Mouse (Mus musculus): ENCODE data around the gene Sumo1.
A peak's percentile ranks its signal among the peaks of the same experiment; 100 is the strongest.
"Not testable (repeated sequence)": the region's sequence is repeated elsewhere in the genome, so short reads cannot be mapped to it uniquely, and the experiment has no call there.

Sumo1 gene

DNA sequence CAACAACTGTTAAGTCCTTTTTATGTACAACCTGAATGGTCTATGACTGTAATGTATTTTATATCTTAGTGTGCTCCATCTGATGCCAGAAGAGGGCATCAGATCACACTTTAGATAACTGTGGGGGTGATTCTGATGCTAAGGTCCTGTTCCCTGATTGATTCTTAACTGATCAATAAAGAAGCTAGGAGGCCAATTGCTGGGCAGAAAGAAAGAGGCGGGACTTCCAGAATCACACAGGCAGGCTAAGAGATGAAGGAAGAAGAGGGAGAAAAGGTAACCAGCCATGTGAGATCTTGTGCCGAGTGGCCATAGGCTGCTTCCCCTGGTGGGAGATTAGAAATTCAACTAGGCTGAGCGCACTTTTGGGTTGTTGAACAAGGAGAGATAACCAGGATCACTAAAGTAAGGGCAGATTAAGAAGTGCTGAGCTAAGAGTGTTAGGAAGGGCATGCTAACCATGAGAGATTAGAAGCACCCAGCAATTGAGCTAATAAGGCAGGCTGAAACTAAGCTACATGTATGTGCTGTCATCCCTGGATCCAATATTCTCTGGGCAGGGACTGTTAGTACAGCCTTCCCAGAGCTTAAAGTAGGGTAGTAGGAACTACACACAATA is 19.3 kb downstream of the Sumo1 start:
- TF ChIP-seq POU5F1 (IDR thresholded peaks at IDR 0.05; ENCODE audit: borderline replicate concordance, low read length): no peak
- TF ChIP-seq NANOG (IDR thresholded peaks at IDR 0.05; ENCODE audit: borderline replicate concordance, low read length): no peak
- TF ChIP-seq CTCF (conservative IDR thresholded peaks at IDR 0.05; ENCODE audit: low read length): no peak
- H3K27me3 ChIP-seq (ENCODE audit: insufficient read depth, low read length): no peaks in the 10 kb centered on the region
- H3K9me3 ChIP-seq (ENCODE audit: low read length): no peaks in the 10 kb centered on the region
- no peak overlapping the region for H3K4me3 ChIP-seq (replicated peaks; ENCODE audit: low read length)
- H3K4me1 ChIP-seq (replicated peaks; ENCODE audit: low read depth, low read length): peaks cover 15% of the 10 kb centered on the region; the same call in 1 of the 2 replicates
- peaks cover 91% of the 10 kb centered on the region for H3K36me3 ChIP-seq (ENCODE audit: insufficient read depth, low read length)

DNA sequence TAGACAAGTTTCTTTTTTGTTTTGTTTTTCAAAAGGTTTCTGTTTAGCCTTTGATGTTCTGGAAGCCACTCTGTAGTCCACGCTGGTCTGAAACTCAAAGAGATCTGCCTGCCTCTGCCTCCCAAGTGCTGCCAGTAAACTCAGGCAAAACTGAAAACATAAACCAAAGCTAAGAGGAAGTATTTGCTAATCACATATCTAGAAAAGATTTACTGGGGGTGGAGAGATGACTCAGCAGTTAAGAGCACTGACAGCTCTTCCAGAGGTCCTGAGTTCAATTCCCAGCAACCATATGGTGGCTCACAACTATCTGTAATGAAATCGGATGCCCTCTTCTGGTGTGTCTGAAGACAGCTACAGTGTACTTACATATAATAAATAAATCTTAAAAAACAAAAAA is 24.1 kb downstream of the Sumo1 start:
- not testable (repeated sequence) for H3K27me3 ChIP-seq (ENCODE audit: insufficient read depth, low read length); H3K4me1 ChIP-seq (replicated peaks; ENCODE audit: low read depth, low read length); H3K4me3 ChIP-seq (replicated peaks; ENCODE audit: low read length); H3K9me3 ChIP-seq (ENCODE audit: low read length)
- H3K36me3 ChIP-seq (ENCODE audit: insufficient read depth, low read length): peaks cover 87% of the 10 kb centered on the region

DNA sequence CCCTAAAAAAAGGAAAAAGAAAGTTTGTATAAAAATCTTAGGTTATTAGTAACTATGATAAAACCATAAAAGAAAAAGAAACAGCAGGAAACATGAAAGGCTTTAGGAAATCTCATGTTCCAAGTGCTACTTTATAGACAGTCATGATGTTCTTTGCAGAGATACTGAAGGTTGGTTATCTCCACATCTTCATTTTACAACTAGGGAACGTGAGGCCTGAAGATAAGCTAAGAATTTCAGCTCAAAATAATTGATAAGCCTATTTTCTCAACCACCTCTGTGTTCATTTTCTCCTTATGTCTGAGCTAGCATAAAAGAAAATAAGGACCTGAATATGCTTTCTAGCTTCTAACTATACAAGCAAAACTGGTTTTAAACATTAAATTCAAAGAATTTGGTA is 28.1 kb downstream of the Sumo1 start:
- 0 out of 2 replicates have a peak, but pooled peaks cover 6% of the 10 kb centered on the region for H3K4me1 ChIP-seq (replicated peaks; ENCODE audit: low read depth, low read length)
- TF ChIP-seq POU5F1 (IDR thresholded peaks at IDR 0.05; ENCODE audit: borderline replicate concordance, low read length) (no peak), NANOG (IDR thresholded peaks at IDR 0.05; ENCODE audit: borderline replicate concordance, low read length) (no peak)

DNA sequence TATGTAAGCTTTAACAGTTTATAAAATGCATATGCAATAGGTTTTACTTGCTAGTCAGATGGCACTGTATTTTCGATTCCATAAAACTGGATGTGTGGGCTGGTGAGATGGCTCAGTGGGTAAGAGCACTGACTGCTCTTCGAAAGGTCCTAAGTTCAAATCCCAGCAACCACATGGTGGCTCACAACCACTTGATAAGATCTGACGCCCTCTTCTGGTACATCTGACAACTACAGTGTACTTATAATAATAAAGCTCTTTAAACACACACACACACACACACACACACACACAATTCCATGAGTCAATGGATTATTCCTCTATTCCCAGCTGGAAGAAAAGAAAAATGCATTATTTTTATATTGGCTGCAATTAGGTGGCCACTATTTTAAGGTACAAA is 32.3 kb downstream of the Sumo1 start:
- no peaks in the 10 kb centered on the region for H3K9me3 ChIP-seq (ENCODE audit: low read length)
- H3K27me3 ChIP-seq (ENCODE audit: insufficient read depth, low read length): no peaks in the 10 kb centered on the region
- TF ChIP-seq NANOG (IDR thresholded peaks at IDR 0.05; ENCODE audit: borderline replicate concordance, low read length): no peak
- TF ChIP-seq CTCF (conservative IDR thresholded peaks at IDR 0.05; ENCODE audit: low read length): peak; percentile 33; the same call in 1 of the 2 replicates
- H3K4me3 ChIP-seq (replicated peaks; ENCODE audit: low read length): no peak overlapping the region
- peaks cover 39% of the 10 kb centered on the region for H3K36me3 ChIP-seq (ENCODE audit: insufficient read depth, low read length)
- no peaks in the 10 kb centered on the region for H3K4me1 ChIP-seq (replicated peaks; ENCODE audit: low read depth, low read length)

More for the DNA sequence above, 28.1 kb downstream of the Sumo1 start:
- Histone ChIP-seq H3K36me3 (ENCODE audit: insufficient read depth, low read length) (peaks cover 72% of the 10 kb centered on the region), H3K4me3 (replicated peaks; ENCODE audit: low read length) (no peak overlapping the region), H3K27me3 (ENCODE audit: insufficient read depth, low read length) (no peaks in the 10 kb centered on the region), H3K9me3 (ENCODE audit: low read length) (no peaks in the 10 kb centered on the region)

DNA sequence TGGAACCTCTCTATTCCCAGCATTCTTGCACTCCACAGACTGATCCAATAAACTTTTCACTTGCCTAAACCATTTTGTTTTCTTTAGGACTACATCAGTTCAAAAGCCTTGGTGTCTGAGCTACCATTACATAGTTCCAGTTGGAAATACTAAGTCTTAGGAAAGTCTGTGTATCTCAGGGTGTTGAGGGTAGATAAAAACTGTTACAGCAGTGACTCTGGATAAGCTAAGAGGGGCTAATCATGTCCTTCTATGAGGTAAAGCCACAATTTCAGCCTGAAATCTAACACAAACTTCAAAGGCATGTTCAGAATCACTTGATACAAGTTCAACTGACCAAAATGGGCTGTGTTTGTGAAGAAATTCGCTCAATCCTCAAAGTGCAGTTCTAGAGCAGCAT is 34.3 kb downstream of the Sumo1 start:
- H3K4me1 ChIP-seq (replicated peaks; ENCODE audit: low read depth, low read length): no peaks in the 10 kb centered on the region
- H3K27me3 ChIP-seq (ENCODE audit: insufficient read depth, low read length): no peaks in the 10 kb centered on the region
- H3K36me3 ChIP-seq (ENCODE audit: insufficient read depth, low read length): peaks cover 19% of the 10 kb centered on the region
- no peak overlapping the region for H3K4me3 ChIP-seq (replicated peaks; ENCODE audit: low read length)
- H3K9me3 ChIP-seq (ENCODE audit: low read length): no peaks in the 10 kb centered on the region
- TF ChIP-seq POU5F1 (IDR thresholded peaks at IDR 0.05; ENCODE audit: borderline replicate concordance, low read length) (no peak), CTCF (conservative IDR thresholded peaks at IDR 0.05; ENCODE audit: low read length) (no peak), NANOG (IDR thresholded peaks at IDR 0.05; ENCODE audit: borderline replicate concordance, low read length) (no peak)

DNA sequence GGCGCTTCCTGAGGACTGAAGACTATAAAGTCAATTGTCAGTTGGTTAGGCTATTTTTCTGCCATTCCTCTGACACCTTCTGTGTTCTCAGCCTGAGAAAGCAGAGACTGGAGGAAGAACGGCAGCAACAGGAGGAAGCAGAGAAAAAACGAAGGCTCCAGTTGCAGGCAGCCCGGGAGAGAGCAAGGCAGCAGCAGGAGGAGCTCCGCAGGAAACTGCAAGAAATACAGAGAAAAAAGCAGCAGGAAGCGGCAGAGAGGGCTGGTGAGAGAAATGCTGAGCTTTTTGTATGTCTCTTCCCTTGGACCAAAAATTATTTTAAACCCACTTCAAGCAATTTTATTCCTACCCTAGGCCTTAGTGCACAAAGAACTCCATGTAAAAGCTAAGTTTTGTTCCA is 37.6 kb downstream of the Sumo1 start:
- no peaks in the 10 kb centered on the region for H3K27me3 ChIP-seq (ENCODE audit: insufficient read depth, low read length)
- TF ChIP-seq CTCF (conservative IDR thresholded peaks at IDR 0.05; ENCODE audit: low read length): no peak
- no peak for TF ChIP-seq NANOG (IDR thresholded peaks at IDR 0.05; ENCODE audit: borderline replicate concordance, low read length)
- TF ChIP-seq POU5F1 (IDR thresholded peaks at IDR 0.05; ENCODE audit: borderline replicate concordance, low read length): no peak
- H3K4me1 ChIP-seq (replicated peaks; ENCODE audit: low read depth, low read length): peaks cover 7% of the 10 kb centered on the region
- H3K4me3 ChIP-seq (replicated peaks; ENCODE audit: low read length): no peak overlapping the region
- no peaks in the 10 kb centered on the region for H3K36me3 ChIP-seq (ENCODE audit: insufficient read depth, low read length)
- H3K9me3 ChIP-seq (ENCODE audit: low read length): no peaks in the 10 kb centered on the region

DNA sequence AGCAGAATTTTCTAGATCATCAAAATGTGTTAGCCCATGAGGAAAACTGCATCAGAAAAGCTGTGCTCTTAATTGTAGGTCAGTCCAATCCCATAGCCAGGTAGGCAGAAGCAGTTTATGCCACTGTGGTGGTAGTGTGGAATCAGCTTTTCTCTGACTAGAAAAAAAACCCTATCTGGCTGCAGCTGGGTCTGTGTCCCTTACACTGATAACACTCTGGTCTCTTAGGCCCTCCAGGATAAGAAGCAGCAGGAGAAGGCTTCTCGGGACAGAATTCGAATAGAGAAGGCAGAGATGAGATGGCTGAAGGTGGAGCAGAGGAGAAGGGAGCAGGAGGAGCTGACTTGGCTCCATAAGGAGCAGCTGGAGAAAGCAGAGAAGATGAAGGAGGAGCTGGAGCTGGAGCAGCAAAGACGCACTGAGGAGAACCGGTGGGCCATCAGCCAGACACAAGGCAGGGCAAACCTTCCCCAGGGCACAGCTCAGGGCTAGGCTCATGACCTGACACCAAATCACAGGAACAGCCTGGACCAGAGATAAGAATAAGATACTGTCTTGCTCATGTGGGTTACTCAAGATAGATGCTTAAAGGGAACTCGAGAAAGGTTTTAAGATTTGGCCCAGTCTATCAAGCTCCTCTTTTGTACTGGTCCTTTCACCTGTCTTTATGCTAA is 38.5 kb downstream of the Sumo1 start:
- H3K9me3 ChIP-seq (ENCODE audit: low read length): no peaks in the 10 kb centered on the region
- TF ChIP-seq NANOG (IDR thresholded peaks at IDR 0.05; ENCODE audit: borderline replicate concordance, low read length): no peak
- no peak for TF ChIP-seq CTCF (conservative IDR thresholded peaks at IDR 0.05; ENCODE audit: low read length)
- no peak for TF ChIP-seq POU5F1 (IDR thresholded peaks at IDR 0.05; ENCODE audit: borderline replicate concordance, low read length)
- peaks cover 7% of the 10 kb centered on the region for H3K4me1 ChIP-seq (replicated peaks; ENCODE audit: low read depth, low read length)
- H3K4me3 ChIP-seq (replicated peaks; ENCODE audit: low read length): no peak overlapping the region
- H3K27me3 ChIP-seq (ENCODE audit: insufficient read depth, low read length): no peaks in the 10 kb centered on the region
- H3K36me3 ChIP-seq (ENCODE audit: insufficient read depth, low read length): no peaks in the 10 kb centered on the region

DNA sequence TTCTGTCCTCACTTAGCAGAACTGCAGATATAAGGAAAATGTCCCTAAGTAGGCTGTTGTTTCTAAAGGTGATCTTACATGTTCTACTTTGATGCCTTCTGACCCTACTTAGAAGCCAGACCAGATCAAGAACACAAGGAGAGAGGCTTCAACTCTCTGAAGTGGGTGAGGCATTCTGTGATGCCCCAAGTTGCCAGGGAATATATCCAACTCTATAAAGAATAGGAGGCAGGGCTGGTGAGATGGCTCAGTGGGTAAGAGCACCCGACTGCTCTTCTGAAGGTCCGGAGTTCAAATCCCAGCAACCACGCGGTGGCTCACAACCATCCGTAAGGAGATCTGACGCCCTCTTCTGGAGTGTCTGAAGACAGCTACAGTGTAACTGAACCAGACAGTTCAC is 40.3 kb downstream of the Sumo1 start:
- not testable (repeated sequence) for H3K4me1 ChIP-seq (replicated peaks; ENCODE audit: low read depth, low read length); H3K9me3 ChIP-seq (ENCODE audit: low read length); H3K4me3 ChIP-seq (replicated peaks; ENCODE audit: low read length); H3K36me3 ChIP-seq (ENCODE audit: insufficient read depth, low read length); H3K27me3 ChIP-seq (ENCODE audit: insufficient read depth, low read length)

DNA sequence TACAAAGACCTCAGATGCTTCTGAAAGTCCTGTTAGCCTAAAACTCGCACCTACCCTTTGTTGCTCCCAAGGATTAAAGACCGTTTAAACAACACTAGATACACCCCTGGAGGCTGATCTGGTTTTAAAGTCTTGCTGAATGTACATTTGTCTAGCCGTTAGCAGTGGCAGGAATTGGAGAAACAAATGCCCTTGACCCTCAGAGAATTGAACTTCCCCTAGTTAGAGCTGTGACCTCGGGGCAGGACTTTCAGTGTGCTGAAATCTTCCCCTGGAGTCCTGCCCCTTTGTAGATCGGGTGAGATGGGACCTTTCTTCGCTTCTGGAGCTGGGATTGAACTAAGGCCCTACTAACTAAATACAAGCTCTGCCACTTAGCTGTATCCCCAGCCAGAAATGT is 41.4 kb downstream of the Sumo1 start:
- H3K4me3 ChIP-seq (replicated peaks; ENCODE audit: low read length): no peak overlapping the region
- no peaks in the 10 kb centered on the region for H3K9me3 ChIP-seq (ENCODE audit: low read length)
- H3K27me3 ChIP-seq (ENCODE audit: insufficient read depth, low read length): no peaks in the 10 kb centered on the region
- peaks cover 7% of the 10 kb centered on the region for H3K4me1 ChIP-seq (replicated peaks; ENCODE audit: low read depth, low read length)
- TF ChIP-seq POU5F1 (IDR thresholded peaks at IDR 0.05; ENCODE audit: borderline replicate concordance, low read length): no peak
- TF ChIP-seq NANOG (IDR thresholded peaks at IDR 0.05; ENCODE audit: borderline replicate concordance, low read length): peak; percentile 77; the same call in 1 of the 2 replicates
- no peaks in the 10 kb centered on the region for H3K36me3 ChIP-seq (ENCODE audit: insufficient read depth, low read length)

All from E14TG2a.4 (cell line).